In genomic region chr4:125420561-125421241, GRCm38 (mm10) we compare ENCODE assay signal across 19 mouse cellular contexts.
DNase-seq lines count a peak whose midpoint lies in the region; ATAC-seq and TF ChIP-seq lines count a peak whose summit lies in the region.
"Had no signal": no experiment of that assay in that cellular context is flagged by ENCODE, and none has a peak within 500 bp of the region (broad histone marks: within the 10 kb centered on the region; RNA-seq: fewer than 3 reads in every experiment).

No protein-coding gene starts in this region.

- H3K27ac ChIP-seq in liver, adult 2 months (replicated peaks; ENCODE audit: insufficient read depth, low read depth, low read length): no peak overlapping the region
- H3K27ac ChIP-seq in ES-E14 (ENCODE audit: insufficient read depth, low read depth, low read length, poor library complexity, severe bottlenecking): no peak overlapping the region
- H3K27ac ChIP-seq: embryonic facial prominence, embryonic 12.5 days; forebrain, embryonic 13.5 days; gastrocnemius, adult 2 months; hindbrain, embryonic 15.5 days; liver, embryonic 14.5 days had no signal

- no peaks in the 10 kb centered on the region for H3K36me3 ChIP-seq in liver, adult 2 months (ENCODE audit: control insufficient read depth, insufficient read depth, low read length)
- no peaks in the 10 kb centered on the region for H3K36me3 ChIP-seq in ES-E14 (ENCODE audit: control insufficient read depth, insufficient read depth, low read length, poor library complexity, severe bottlenecking)
- H3K36me3 ChIP-seq: embryonic facial prominence, embryonic 12.5 days; hindbrain, embryonic 15.5 days had no signal

- TF ChIP-seq POLR2A in liver, adult 2 months (IDR thresholded peaks at IDR 0.05; ENCODE audit: extremely low read depth, insufficient read depth, low read length): no peak

- peak; percentile 46 to 49 for DNase-seq in cerebellum, postnatal 10 days
- peak; percentile 57 for DNase-seq in liver, adult 2 months (ENCODE audit: extremely low read depth, low read depth, low spot score)
- no peak for DNase-seq in liver
- DNase-seq in ES-E14 (ENCODE audit: low read depth, low spot score): no peak
- peak; percentile 55 for DNase-seq in thymus, postnatal 14 days
- no peak for DNase-seq in embryo, embryonic 10.5 days (ENCODE audit: low spot score)
- no peak for DNase-seq in gastrocnemius, postnatal 25 days
- DNase-seq: adrenal gland, postnatal 14 days; gastrocnemius, adult 2 months; kidney, postnatal 10 days; lung, embryonic 14.5 days; lung, postnatal 36 days had no signal

- peaks cover 5% of the 10 kb centered on the region for H3K4me1 ChIP-seq in liver, adult 2 months (ENCODE audit: control insufficient read depth, insufficient read depth, low read length)
- peaks cover 3 to 14% of the 10 kb centered on the region in 2 experiments; a peak in 2 of 4 replicates for H3K4me1 ChIP-seq in ES-E14 (ENCODE audit: control insufficient read depth in 2 of 2, insufficient read depth in 2 of 2, low read length in 2 of 2, poor library complexity in 1 of 2)
- H3K4me1 ChIP-seq: embryonic facial prominence, embryonic 12.5 days had no signal

- in situ Hi-C loops in ES-E14 (cut with MboI; ENCODE audit: low sequenced_read_pairs in 2 of 2, unreplicated experiment in 2 of 2): no loop called here

- H3K9ac ChIP-seq in liver, adult 2 months (ENCODE audit: low read depth, low read length): no peak overlapping the region
- no peak overlapping the region for H3K9ac ChIP-seq in ES-E14 (ENCODE audit: insufficient read depth, low read depth, low read length, poor library complexity, severe bottlenecking)
- H3K9ac ChIP-seq: embryonic facial prominence, embryonic 12.5 days; forebrain, embryonic 13.5 days; hindbrain, embryonic 15.5 days; liver, embryonic 14.5 days; lung, embryonic 14.5 days had no signal

- no peak for ATAC-seq in cerebellum, adult (ENCODE audit: insufficient number of reproducible peaks, low FRiP score, low TSS enrichment)
- ATAC-seq: CD4-positive, CD25-positive, alpha-beta regulatory T cell, adult 4 months; forebrain, embryonic 13.5 days had no signal

- H3K79me2 ChIP-seq in liver, adult 2 months (ENCODE audit: control insufficient read depth, insufficient read depth, low read length): no peaks in the 10 kb centered on the region

- no peak overlapping the region for H3K4me3 ChIP-seq in liver, adult 2 months (ENCODE audit: insufficient read depth, low read depth, low read length)
- H3K4me3 ChIP-seq in ES-E14 (ENCODE audit: insufficient read depth in 1 of 2, low read depth in 1 of 2, low read length in 2 of 2, poor library complexity in 1 of 2, severe bottlenecking in 1 of 2): no peak overlapping the region
- H3K4me3 ChIP-seq: embryonic facial prominence, embryonic 12.5 days; forebrain, embryonic 13.5 days; gastrocnemius, adult 2 months; hindbrain, embryonic 15.5 days; megakaryocyte, embryonic 14.5 days had no signal

- no peak for TF ChIP-seq CTCF in liver, adult 2 months (IDR thresholded peaks at IDR 0.05; ENCODE audit: low read depth, low read length)

- H3K9me3 ChIP-seq in ES-E14 (ENCODE audit: control insufficient read depth, insufficient read depth, low read depth, low read length): no peaks in the 10 kb centered on the region
- H3K9me3 ChIP-seq: embryonic facial prominence, embryonic 12.5 days; forebrain, embryonic 13.5 days; hindbrain, embryonic 15.5 days; megakaryocyte, embryonic 14.5 days had no signal

- WGBS in liver, adult 2 months: 57% methylated on average over 5 of the region's 5 CpGs

- H3K27me3 ChIP-seq in liver, adult 2 months (ENCODE audit: control insufficient read depth, insufficient read depth, low read length): no peaks in the 10 kb centered on the region
- H3K27me3 ChIP-seq: embryonic facial prominence, embryonic 12.5 days; hindbrain, embryonic 15.5 days had no signal

TF ChIP-seq in ES-E14, 5 proteins besides CTCF, POLR2A, EP300 and RAD21:
- TF ChIP-seq MAFK (IDR thresholded peaks at IDR 0.05; ENCODE audit: insufficient read depth, low read depth, low read length): no peak
- peak; percentile 55; the same call in 1 of the 2 replicates for TF ChIP-seq ZNF384 (IDR thresholded peaks at IDR 0.05; ENCODE audit: low read depth, low read length)

Comparison
In these comparisons a context has a peak if more than half of its experiments do, and no peak if none do; other contexts are left out.
1. DNase-seq: peak in cerebellum, postnatal 10 days (2 of 2), liver, adult 2 months (single experiment) and thymus, postnatal 14 days (single experiment); none in liver (single experiment), ES-E14 (single experiment), embryo, embryonic 10.5 days (single experiment) and gastrocnemius, postnatal 25 days (single experiment).